Mouse (Mus musculus) cerebellum, adult 2 months (tissue): ENCODE data around the gene Car7. TPM values are rescaled to one million over a fixed set of nuclear protein-coding genes. Genes with fewer than 3 reads are reported as not detected.
"Not testable (repeated sequence)": the region's sequence is repeated elsewhere in the genome, so short reads cannot be mapped to it uniquely, and the experiment has no call there.

Source experiments
- DNase-seq, 2 experiments: peaks; one replicate each; pipeline ENCODE4 v3.0.0; 2021
- H3K27ac ChIP-seq: fragments of 200-500 bp; 2 replicates; pipeline ENCODE4 v1.5.1; 2012; ENCODE audit warnings: low read length, control low read depth, inconsistent platforms; ENCODE audit not compliant: insufficient read depth
- H3K27me3 ChIP-seq: fragments of 200-500 bp; 2 replicates; pipeline ENCODE4 v1.6.1; 2012; ENCODE audit warnings: inconsistent platforms, mild to moderate bottlenecking, low read length, moderate library complexity; ENCODE audit not compliant: control insufficient read depth, insufficient read depth
- H3K4me1 ChIP-seq: fragments of 200-500 bp; 2 replicates; pipeline ENCODE4 v1.6.1; 2011; ENCODE audit warnings: low read length; ENCODE audit not compliant: control insufficient read depth, insufficient read depth
- H3K4me3 ChIP-seq: fragments of 200-500 bp; replicated peaks from 2 replicates; pipeline ENCODE3; 2011; ENCODE audit warnings: mild to moderate bottlenecking, low read depth, low read length, control low read depth; ENCODE audit not compliant: insufficient read depth
- CTCF ChIP-seq: fragments of 200-500 bp; IDR thresholded peaks from 2 replicates; pipeline ENCODE4 v1.5.1; 2011; ENCODE audit warnings: low read depth, mild to moderate bottlenecking, control low read depth, low read length, moderate library complexity, borderline replicate concordance; ENCODE audit not compliant: insufficient read depth
- POLR2A ChIP-seq: fragments of 200-500 bp; IDR thresholded peaks from 2 replicates; pipeline ENCODE4 v1.6.1; 2011; ENCODE audit warnings: low read length, control low read depth, borderline replicate concordance; ENCODE audit not compliant: insufficient read depth
- WGBS: fragments of 180-500 bp; shearing (Covaris S2); methylation state at CpG from one replicate; pipeline ENCODE4 v1.1.7; 2018; 5-methylcytosine and 5-hydroxymethylcytosine counted together
- polyA plus RNA-seq: library from polyadenylated mRNA; depleted of rRNA; stranded (reverse); fragments of >200 nt; gene quantifications from 2 replicates; pipeline ENCODE4 v1.2.3, GENCODE M21; 2012

The Car7 gene
- polyA plus RNA-seq, 1 experiment = 59.8 TPM

DNA sequence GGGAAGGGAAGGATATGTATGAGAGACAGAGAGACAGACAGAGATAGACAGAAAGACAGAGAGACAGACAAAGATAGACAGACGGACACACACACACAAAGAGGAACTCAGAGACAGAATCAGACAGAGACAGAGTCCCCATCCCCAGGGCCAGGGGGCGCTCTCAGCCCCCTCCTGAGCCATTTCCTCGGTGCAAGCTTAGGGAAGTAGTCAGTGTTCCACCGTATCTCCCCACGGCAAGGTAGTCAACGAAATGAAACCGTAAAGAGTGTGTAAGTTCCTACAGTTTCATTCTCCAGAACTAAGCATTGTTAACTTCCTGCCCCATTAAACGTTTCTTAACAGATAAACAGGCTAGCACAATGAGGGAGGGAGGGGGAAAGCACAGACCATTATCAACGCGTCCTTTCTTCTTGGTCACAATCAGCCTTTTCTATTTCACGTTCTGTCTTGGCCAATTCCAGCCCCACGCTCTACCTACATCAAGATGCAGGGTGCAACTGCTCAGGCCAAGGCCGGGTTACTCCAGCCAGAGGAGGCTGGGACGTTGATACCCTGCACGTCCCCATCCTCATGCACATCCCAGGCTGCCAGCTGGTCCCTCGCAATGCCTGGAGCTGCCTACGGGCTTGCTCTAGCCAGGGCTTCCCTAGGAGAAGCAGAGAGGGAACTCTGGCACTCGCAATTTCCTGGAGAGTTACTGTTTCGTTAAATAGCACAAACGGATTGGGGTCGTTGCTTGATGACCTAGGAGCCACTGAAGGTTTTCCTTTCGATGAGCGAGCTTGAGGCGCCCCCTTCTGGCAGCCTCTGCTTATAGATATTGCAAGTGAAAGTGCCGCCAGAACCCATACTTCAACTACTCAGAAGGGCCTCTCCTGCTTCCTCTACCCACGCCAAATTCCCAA is 36.2 kb downstream of the Car7 start:
- DNase-seq = peak; percentile 80 to 89
- Histone ChIP-seq H3K4me1 (no peaks in the 10 kb centered on the region), H3K4me3 (peak overlapping the region; percentile 66), H3K27me3 (no peaks in the 10 kb centered on the region), H3K27ac (no peak overlapping the region)
- 8% methylated on average over 26 of the region's 26 CpGs for WGBS
- TF ChIP-seq POLR2A (no peak), CTCF (peak; percentile 75)

DNA sequence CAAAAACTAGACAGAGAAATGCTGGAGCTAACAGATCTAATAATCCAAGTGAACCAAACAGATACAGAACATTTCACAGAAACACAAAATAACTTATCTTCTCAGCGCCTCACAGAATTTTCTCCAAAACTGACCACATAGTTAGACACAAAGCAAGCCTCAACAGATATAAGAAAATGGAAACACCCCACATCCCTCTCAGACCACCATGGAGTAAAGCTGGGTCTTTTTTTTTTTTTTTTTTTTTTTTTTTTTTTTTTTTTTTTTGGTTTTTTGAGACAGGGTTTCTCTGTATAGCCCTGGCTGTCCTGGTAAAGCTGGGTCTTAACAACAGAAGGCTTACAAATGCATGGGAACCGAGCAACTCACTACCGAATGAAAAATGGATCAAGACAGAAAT is 42.3 kb downstream of the Car7 start:
- 90% methylated on average over 3 of the region's 3 CpGs for WGBS
- no peak overlapping the region for H3K4me3 ChIP-seq
- H3K4me1 ChIP-seq = no peaks in the 10 kb centered on the region
- TF ChIP-seq POLR2A (no peak), CTCF (no peak)
- no peak for DNase-seq
- H3K27ac ChIP-seq = no peak overlapping the region
- H3K27me3 ChIP-seq = no peaks in the 10 kb centered on the region

DNA sequence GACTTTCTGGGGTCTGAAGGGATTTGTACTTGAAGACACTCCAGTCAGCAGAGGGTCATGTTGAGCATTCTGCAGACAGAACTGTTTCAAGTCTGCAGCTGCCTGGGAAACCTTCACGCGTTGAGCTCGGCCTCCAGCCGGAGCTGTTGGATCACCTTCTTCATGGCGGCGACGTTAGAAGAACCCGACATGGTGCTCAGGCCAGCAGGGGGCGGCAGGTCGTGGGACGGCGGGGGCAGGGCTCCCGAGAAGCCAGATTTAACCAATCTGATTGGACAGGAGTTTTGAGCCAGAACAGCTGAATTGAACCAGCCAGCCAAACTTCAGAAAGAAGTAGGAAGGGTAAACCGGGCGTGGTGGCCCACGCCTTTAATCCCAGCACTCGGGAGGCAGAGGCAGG is 43.1 kb downstream of the Car7 start:
- not testable (repeated sequence) for H3K27ac ChIP-seq, H3K4me1 ChIP-seq, H3K4me3 ChIP-seq, DNase-seq, H3K27me3 ChIP-seq
- WGBS = 74% methylated on average over 17 of the region's 17 CpGs

DNA sequence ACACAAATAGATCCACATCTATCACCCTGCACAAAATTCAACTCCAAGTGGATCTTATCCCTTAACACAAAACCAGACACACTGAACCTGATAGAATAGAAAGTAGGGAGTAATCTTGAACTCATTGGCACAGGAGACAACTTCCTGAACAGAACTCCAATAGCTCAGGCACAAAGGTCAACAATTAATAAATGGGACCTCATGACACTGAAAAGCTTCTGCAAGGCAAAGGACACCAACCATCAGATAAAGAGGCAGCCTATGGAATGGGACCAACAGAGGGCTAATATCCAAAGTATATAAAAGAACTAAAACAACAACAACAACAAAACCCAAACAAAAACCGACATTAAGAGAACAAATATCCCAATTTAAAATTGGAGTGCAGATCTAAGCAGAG is 50.0 kb downstream of the Car7 start:
- Histone ChIP-seq H3K27me3 (no peaks in the 10 kb centered on the region), H3K4me3 (no peak overlapping the region), H3K27ac (no peak overlapping the region), H3K4me1 (no peaks in the 10 kb centered on the region)
- 50% methylated on average over 1 of the region's 1 CpGs for WGBS
- TF ChIP-seq POLR2A (no peak), CTCF (no peak)
- no peak for DNase-seq

DNA sequence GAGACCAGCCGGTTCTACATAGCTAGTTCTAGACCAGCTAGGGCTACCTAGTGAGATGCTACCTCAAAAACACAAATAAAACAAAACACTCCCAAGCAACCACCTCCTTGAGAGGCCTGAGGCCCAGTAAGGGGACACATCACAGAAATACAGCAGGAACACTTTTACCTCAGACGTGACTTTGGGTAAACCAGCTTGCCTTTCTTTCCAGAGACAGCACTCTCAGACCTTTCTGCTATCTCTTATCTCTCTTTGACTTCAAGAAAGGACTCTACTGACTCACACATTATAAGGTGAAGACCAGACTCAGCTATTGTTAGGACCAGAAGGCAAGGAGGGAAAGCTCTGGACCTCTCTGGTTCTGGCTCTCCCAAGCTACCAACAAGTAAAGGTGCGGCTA is 55.8 kb downstream of the Car7 start:
- no peak for DNase-seq
- WGBS = 96% methylated on average over 3 of the region's 3 CpGs

DNA sequence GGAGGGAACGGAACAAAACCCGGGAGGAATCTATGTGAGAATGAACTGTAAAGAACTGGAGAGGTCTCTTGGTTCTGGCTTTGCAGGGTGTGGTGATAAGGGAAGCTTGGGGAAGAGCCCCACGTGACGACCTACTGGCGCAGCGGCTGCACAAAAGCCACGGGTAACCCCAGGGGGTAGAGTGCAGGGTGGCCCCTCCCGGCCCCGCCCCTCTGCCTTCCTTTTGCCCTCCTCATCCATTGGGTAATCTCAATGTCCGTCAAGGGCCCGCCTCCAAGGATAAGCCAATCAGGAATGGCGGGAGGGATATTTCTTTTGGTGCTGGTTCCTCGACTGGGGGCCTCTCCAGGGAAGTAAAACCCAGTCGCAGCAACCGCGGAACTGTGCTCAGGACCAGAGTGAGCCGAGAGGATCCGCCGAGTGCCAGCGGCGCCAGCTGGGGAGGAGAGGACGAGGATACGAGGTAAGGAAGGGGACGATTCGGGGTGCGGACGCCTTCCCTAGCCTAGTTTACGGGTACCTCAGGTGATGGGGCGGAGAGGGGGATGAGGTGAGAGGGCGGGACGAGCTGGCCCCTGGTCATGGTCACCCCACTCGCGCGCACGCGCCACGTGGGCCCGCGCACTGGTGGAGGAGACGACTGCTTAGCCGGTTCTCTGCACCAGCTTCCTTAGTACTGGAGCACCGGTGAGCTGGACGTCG is 56.8 kb downstream of the Car7 start, which contains the start of gene Pdp2:
Gene Pdp2 (plus strand): TSS at position 319 of the 702 bp plus-strand sequence.
- TF ChIP-seq CTCF (no peak), POLR2A (peak; percentile 72)
- Histone ChIP-seq H3K27ac (peak within 1 kb of the TSS; percentile 67), H3K4me3 (peak within 1 kb of the TSS; percentile 78), H3K4me1 (no peaks in the 10 kb centered on the region), H3K27me3 (no peaks in the 10 kb centered on the region)
- WGBS = under 1% methylated on average over 44 of the region's 44 CpGs
- DNase-seq = peak; percentile 94 to 95

More for the DNA sequence above, 55.8 kb downstream of the Car7 start:
- H3K27me3 ChIP-seq = no peaks in the 10 kb centered on the region
- H3K4me3 ChIP-seq = no peak overlapping the region
- no peak overlapping the region for H3K27ac ChIP-seq
- no peaks in the 10 kb centered on the region for H3K4me1 ChIP-seq
- TF ChIP-seq POLR2A (no peak), CTCF (no peak)

DNA sequence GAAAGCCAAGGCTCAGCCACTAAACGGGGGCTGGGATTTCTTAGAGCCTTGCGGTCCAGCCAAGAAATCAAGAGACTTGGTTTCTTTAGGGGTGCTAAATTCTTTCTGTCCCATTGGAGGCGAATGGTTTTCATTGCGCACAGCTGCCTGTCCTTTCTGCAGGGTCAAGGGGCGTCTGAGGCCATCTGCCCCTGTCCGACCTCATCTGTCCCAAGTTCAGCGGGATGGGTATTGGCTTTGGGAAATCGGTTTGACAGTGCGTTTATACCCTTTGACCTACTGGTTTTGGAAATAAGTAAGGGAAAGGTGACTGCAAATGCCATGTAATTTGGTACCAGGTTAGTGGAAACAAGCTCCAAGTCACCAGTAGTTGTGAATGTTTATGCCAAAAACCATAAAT is 57.4 kb downstream of the Car7 start:
- H3K4me3 ChIP-seq = peak overlapping the region; percentile 78
- H3K4me1 ChIP-seq = no peaks in the 10 kb centered on the region
- TF ChIP-seq CTCF (no peak), POLR2A (no peak)
- H3K27me3 ChIP-seq = no peaks in the 10 kb centered on the region
- 3% methylated on average over 9 of the region's 9 CpGs for WGBS
- no peak for DNase-seq
- peak overlapping the region; percentile 67 for H3K27ac ChIP-seq

DNA sequence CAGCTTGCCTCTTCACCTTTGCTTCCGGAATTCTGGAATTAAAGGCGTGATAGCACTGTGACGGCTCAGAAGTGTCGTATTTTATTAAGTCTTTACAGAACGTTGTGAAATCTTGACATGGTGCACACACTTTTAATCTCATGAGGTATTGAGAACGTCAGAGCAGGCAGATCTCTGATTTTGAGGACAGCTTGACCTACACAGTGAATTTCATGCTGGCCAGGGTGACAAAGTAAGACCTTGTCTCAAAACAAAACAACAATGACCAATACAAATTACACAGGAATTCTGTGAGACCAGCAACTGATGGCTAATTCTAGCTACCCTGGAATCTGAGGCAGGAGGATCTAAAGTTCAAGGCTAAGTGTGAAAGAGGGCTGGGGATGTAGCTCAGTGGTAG is 58.1 kb downstream of the Car7 start:
- Histone ChIP-seq H3K27me3 (no peaks in the 10 kb centered on the region), H3K4me1 (no peaks in the 10 kb centered on the region), H3K4me3 (no peak overlapping the region), H3K27ac (no peak overlapping the region)
- DNase-seq = no peak
- TF ChIP-seq CTCF (no peak), POLR2A (no peak)
- 78% methylated on average over 6 of the region's 6 CpGs for WGBS
